Mouse (Mus musculus) MN1 (cell line): ENCODE measurements around the gene Apip.

Experiments used
- DNase-seq: peaks from one replicate; pipeline ENCODE4 v3.0.0-alpha.2; 2016; ENCODE audit warnings: low spot score

Apip gene

GRCm38 (mm10) chr2:103102595-103102994 is 29.1 kb downstream of the Apip start:
- DNase-seq = no peak

- no peak for DNase-seq
Measured at GRCm38 (mm10) chr2:103106172-103106571, 32.7 kb downstream of the Apip start.

- no peak for DNase-seq
Measured at GRCm38 (mm10) chr2:103111669-103112068, 38.2 kb downstream of the Apip start.

GRCm38 (mm10) chr2:103117212-103117611 is 43.7 kb downstream of the Apip start:
- peak; percentile 11 for DNase-seq

GRCm38 (mm10) chr2:103118324-103119196 is 45.1 kb downstream of the Apip start:
- peak; percentile 20 for DNase-seq

- DNase-seq = peak; percentile 24
Measured at GRCm38 (mm10) chr2:103119197-103119854, 45.9 kb downstream of the Apip start.

GRCm38 (mm10) chr2:103129676-103130075 is 56.2 kb downstream of the Apip start:
- DNase-seq = no peak

GRCm38 (mm10) chr2:103131145-103131544 is 57.7 kb downstream of the Apip start:
- no peak for DNase-seq

- DNase-seq = no peak
Measured at GRCm38 (mm10) chr2:103138529-103139265, 65.2 kb downstream of the Apip start.
